Mouse (Mus musculus): Measurements from ENCODE around the gene Klk6. TPM values are rescaled to one million over a fixed set of nuclear protein-coding genes. Genes with fewer than 3 reads are reported as not detected.

Klk6 gene
- total and polyA plus RNA-seq, 3 experiments: 0.05 TPM; not detected in 2

DNA sequence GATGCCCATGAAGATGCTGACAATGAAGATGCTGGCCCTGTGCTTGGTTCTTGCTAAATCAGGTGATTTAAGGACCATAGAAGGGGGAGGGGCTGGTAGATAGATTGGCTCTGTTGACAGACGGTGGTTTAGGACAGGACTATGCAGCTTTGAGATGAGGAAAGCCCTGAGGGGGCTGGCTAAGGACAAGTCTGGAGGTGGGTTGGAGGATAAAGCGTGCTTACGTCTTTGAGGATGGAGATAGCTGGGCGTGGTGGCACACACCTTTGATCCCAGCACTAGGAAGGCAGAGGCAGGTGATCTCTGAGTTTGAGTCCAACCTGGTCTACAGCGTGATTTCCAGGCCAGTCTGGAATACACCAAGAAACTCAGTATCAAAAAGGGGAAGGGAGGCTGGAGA lies 1.8 kb downstream of the Klk6 start:
- H3K4me3 ChIP-seq (ENCODE audit: low read depth, low read length): no peak overlapping the region
- no peaks in the 10 kb centered on the region for H3K27me3 ChIP-seq (ENCODE audit: insufficient read depth, low read length)
- TF ChIP-seq GATA2 (IDR thresholded peaks at IDR 0.05; ENCODE audit: borderline replicate concordance, low read depth, low read length): no peak
- no peaks in the 10 kb centered on the region for H3K9me3 ChIP-seq (replicated peaks)
- no peaks in the 10 kb centered on the region for H3K36me3 ChIP-seq (replicated peaks)
- ATAC-seq (ENCODE audit: extremely low read depth, insufficient number of reproducible peaks, low FRiP score, poor library complexity, severe bottlenecking): no peak
- H3K4me1 ChIP-seq (ENCODE audit: insufficient read depth, low read depth, low read length): no peaks in the 10 kb centered on the region
- no peak for DNase-seq (ENCODE audit: low spot score)

DNA sequence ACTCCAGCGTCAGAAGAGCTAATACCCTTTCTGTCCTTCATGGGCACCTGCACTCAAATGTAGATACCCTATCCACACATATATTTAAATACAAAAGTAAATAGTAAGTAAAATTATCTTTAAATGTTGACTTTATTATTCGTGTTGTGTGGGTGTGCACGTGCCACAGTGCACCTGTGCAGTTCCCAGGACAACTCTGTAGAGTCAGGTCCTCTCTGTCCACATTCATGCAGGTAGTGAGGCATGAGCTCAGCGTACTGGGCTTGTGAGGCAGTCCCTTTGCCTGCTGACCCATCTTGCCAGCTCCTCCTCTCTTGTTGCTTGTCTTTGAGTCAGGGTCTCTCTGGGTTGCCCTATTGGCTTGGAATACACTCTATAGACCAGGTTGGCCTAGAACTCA lies 3.4 kb downstream of the Klk6 start:
- Histone ChIP-seq H3K27me3 (ENCODE audit: insufficient read depth, low read length) (no peaks in the 10 kb centered on the region), H3K4me1 (ENCODE audit: insufficient read depth, low read depth, low read length) (no peaks in the 10 kb centered on the region), H3K36me3 (replicated peaks) (no peaks in the 10 kb centered on the region), H3K9me3 (replicated peaks) (no peaks in the 10 kb centered on the region), H3K4me3 (ENCODE audit: low read depth, low read length) (no peak overlapping the region)
- TF ChIP-seq TAL1 (conservative IDR thresholded peaks at IDR 0.05; ENCODE audit: low read depth, low read length) (no peak), CTCF (IDR thresholded peaks at IDR 0.05; ENCODE audit: low read depth, low read length) (no peak), GATA2 (IDR thresholded peaks at IDR 0.05; ENCODE audit: borderline replicate concordance, low read depth, low read length) (no peak), GATA1 (IDR thresholded peaks at IDR 0.05; ENCODE audit: borderline replicate concordance, low read length) (no peak), POLR2AphosphoS5 (IDR thresholded peaks at IDR 0.05; ENCODE audit: insufficient replicate concordance, low read depth, low read length) (no peak)
- ATAC-seq (ENCODE audit: extremely low read depth, insufficient number of reproducible peaks, low FRiP score, poor library complexity, severe bottlenecking) (no peak), DNase-seq (ENCODE audit: low spot score) (no peak)

DNA sequence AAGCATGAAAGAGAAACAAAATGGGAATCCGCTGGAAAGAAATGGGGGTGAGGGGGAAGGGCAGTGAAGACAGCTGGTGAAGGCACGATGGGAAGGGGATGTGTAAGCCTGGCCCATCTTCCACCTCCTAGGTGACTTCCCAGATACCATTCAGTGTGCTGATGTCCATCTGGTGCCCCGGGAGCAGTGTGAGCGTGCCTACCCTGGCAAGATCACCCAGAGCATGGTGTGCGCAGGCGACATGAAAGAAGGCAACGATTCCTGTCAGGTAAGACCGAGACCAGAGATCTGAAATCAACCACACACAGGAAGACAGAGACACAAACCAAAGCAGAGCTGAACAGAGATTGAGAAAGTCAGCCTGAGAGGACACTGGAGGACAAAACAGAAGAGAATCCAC lies 4.7 kb downstream of the Klk6 start:
- no peak overlapping the region for H3K4me3 ChIP-seq (ENCODE audit: low read depth, low read length)
- no peaks in the 10 kb centered on the region for H3K27me3 ChIP-seq (ENCODE audit: insufficient read depth, low read length)
- H3K36me3 ChIP-seq (replicated peaks): no peaks in the 10 kb centered on the region
- no peaks in the 10 kb centered on the region for H3K4me1 ChIP-seq (ENCODE audit: insufficient read depth, low read depth, low read length)
- no peak for DNase-seq (ENCODE audit: low spot score)
- TF ChIP-seq GATA2 (IDR thresholded peaks at IDR 0.05; ENCODE audit: borderline replicate concordance, low read depth, low read length) (no peak), TAL1 (conservative IDR thresholded peaks at IDR 0.05; ENCODE audit: low read depth, low read length) (no peak), CTCF (IDR thresholded peaks at IDR 0.05; ENCODE audit: low read depth, low read length) (no peak), POLR2AphosphoS5 (IDR thresholded peaks at IDR 0.05; ENCODE audit: insufficient replicate concordance, low read depth, low read length) (no peak), GATA1 (IDR thresholded peaks at IDR 0.05; ENCODE audit: borderline replicate concordance, low read length) (no peak)
- no peak for ATAC-seq (ENCODE audit: extremely low read depth, insufficient number of reproducible peaks, low FRiP score, poor library complexity, severe bottlenecking)
- no peaks in the 10 kb centered on the region for H3K9me3 ChIP-seq (replicated peaks)

DNA sequence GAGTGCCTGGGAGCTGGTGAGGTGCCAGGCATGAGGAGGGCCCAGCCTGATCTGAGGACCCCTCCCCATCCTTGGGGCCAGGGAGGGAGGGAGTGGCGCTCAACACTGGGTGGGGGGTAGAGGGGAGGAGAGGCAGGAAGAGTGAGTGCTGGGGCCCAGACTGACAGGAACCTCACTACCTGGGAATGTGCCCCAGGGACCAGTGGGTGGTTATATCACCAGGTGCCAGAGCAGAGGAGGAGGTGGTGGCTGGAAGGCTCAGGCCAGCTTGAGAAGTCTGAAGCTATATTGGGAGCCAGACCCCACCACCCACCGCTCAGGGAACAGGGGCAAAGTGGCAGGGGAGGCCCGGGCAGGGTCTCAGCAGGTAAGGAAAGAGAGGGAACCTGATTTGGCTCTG lies 17.4 kb downstream of the Klk6 start, which contains the start of gene Klk5:
Gene Klk5 (plus strand): TSS at position 271 of the 400 bp plus-strand sequence.
- Histone ChIP-seq H3K9me3 (replicated peaks) (no peaks in the 10 kb centered on the region), H3K36me3 (replicated peaks) (no peaks in the 10 kb centered on the region), H3K27me3 (ENCODE audit: insufficient read depth, low read length) (no peaks in the 10 kb centered on the region), H3K4me1 (ENCODE audit: insufficient read depth, low read depth, low read length) (no peaks in the 10 kb centered on the region), H3K4me3 (ENCODE audit: low read depth, low read length) (no peak within 1 kb of the TSS)
- TF ChIP-seq GATA1 (IDR thresholded peaks at IDR 0.05; ENCODE audit: borderline replicate concordance, low read length) (no peak), CTCF (IDR thresholded peaks at IDR 0.05; ENCODE audit: low read depth, low read length) (no peak), GATA2 (IDR thresholded peaks at IDR 0.05; ENCODE audit: borderline replicate concordance, low read depth, low read length) (no peak), POLR2AphosphoS5 (IDR thresholded peaks at IDR 0.05; ENCODE audit: insufficient replicate concordance, low read depth, low read length) (no peak), TAL1 (conservative IDR thresholded peaks at IDR 0.05; ENCODE audit: low read depth, low read length) (no peak)
- ATAC-seq (ENCODE audit: extremely low read depth, insufficient number of reproducible peaks, low FRiP score, poor library complexity, severe bottlenecking) (no peak), DNase-seq (ENCODE audit: low spot score) (no peak)

DNA sequence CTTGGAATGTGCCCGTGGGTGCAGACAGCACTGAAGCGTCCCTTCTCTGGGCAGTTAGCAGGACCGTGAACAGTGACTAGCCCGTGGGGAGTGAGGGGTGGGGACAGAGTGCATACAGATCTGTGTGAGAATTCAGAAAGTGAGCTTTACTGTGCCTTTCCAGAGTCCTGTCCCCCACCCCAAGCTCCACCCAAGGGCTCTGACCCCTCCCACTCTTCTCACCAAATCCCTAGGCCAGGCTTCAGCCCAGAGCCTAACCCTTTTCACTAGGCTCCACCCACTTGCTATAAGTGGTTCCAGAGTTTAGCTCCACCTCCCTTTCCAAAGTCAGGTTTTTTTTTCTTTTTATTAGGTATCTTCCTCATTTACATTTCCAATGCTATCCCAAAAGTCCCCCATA lies 19.5 kb downstream of the Klk6 start:
- ATAC-seq (ENCODE audit: extremely low read depth, insufficient number of reproducible peaks, low FRiP score, poor library complexity, severe bottlenecking): no peak
- TF ChIP-seq TAL1 (conservative IDR thresholded peaks at IDR 0.05; ENCODE audit: low read depth, low read length): no peak
- no peak for TF ChIP-seq CTCF (IDR thresholded peaks at IDR 0.05; ENCODE audit: low read depth, low read length)
- no peak for TF ChIP-seq GATA2 (IDR thresholded peaks at IDR 0.05; ENCODE audit: borderline replicate concordance, low read depth, low read length)
- no peak for TF ChIP-seq POLR2AphosphoS5 (IDR thresholded peaks at IDR 0.05; ENCODE audit: insufficient replicate concordance, low read depth, low read length)
- TF ChIP-seq GATA1 (IDR thresholded peaks at IDR 0.05; ENCODE audit: borderline replicate concordance, low read length): no peak
- no peak for DNase-seq (ENCODE audit: low spot score)
- Histone ChIP-seq H3K4me3 (ENCODE audit: low read depth, low read length) (no peak overlapping the region), H3K36me3 (replicated peaks) (no peaks in the 10 kb centered on the region), H3K27me3 (ENCODE audit: insufficient read depth, low read length) (no peaks in the 10 kb centered on the region), H3K9me3 (replicated peaks) (no peaks in the 10 kb centered on the region), H3K4me1 (ENCODE audit: insufficient read depth, low read depth, low read length) (no peaks in the 10 kb centered on the region)

DNA sequence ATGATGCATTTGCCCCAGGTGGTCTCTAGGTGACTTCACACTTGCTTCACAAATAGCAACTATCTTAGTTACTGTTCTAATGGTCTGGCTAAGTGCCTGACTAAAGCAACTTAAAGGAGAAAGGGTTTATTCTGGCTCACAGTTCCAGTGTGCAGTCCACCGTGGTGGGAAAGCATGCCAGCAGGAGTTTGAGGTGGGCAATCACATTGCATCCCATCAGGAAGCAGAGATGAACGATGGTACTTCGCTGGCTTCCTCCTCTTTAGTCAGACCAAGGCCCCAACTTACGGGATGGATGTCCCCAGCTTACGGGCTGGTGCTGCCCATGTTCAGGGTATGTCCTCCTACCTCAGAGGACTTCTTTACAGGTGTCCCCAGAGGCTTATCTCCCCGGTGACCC lies 27.3 kb downstream of the Klk6 start:
- ATAC-seq (ENCODE audit: extremely low read depth, insufficient number of reproducible peaks, low FRiP score, poor library complexity, severe bottlenecking): no peak
- DNase-seq (ENCODE audit: low spot score): no peak
- no peaks in the 10 kb centered on the region for H3K27me3 ChIP-seq (ENCODE audit: insufficient read depth, low read length)
- no peak overlapping the region for H3K4me3 ChIP-seq (ENCODE audit: low read depth, low read length)
- H3K9me3 ChIP-seq (replicated peaks): peaks cover 3% of the 10 kb centered on the region
- no peaks in the 10 kb centered on the region for H3K4me1 ChIP-seq (ENCODE audit: insufficient read depth, low read depth, low read length)
- no peaks in the 10 kb centered on the region for H3K36me3 ChIP-seq (replicated peaks)
- TF ChIP-seq GATA2 (IDR thresholded peaks at IDR 0.05; ENCODE audit: borderline replicate concordance, low read depth, low read length) (no peak), CTCF (IDR thresholded peaks at IDR 0.05; ENCODE audit: low read depth, low read length) (no peak), TAL1 (conservative IDR thresholded peaks at IDR 0.05; ENCODE audit: low read depth, low read length) (no peak), GATA1 (IDR thresholded peaks at IDR 0.05; ENCODE audit: borderline replicate concordance, low read length) (no peak), POLR2AphosphoS5 (IDR thresholded peaks at IDR 0.05; ENCODE audit: insufficient replicate concordance, low read depth, low read length) (no peak)

All from G1E (cell line).